Mouse (Mus musculus) urinary bladder, postnatal 10 days (tissue): ENCODE data around the gene Sumf1.

ENCODE experiments used
- DNase-seq: peaks from one replicate; pipeline ENCODE4 v3.0.0; 2022; ENCODE audit warnings: low spot score

Gene Sumf1

GRCm38 (mm10) chr6:108091296-108091695 lies 94.1 kb downstream of the Sumf1 start:
- no peak for DNase-seq

- DNase-seq = no peak
Measured at GRCm38 (mm10) chr6:108075857-108076256, 109.5 kb downstream of the Sumf1 start.

- DNase-seq = no peak
Measured at GRCm38 (mm10) chr6:108074624-108075023, 110.8 kb downstream of the Sumf1 start.

- no peak for DNase-seq
Measured at GRCm38 (mm10) chr6:108073931-108074330, 111.5 kb downstream of the Sumf1 start.

GRCm38 (mm10) chr6:108073071-108073470 lies 112.3 kb downstream of the Sumf1 start:
- no peak for DNase-seq

- DNase-seq = no peak
Measured at GRCm38 (mm10) chr6:108070947-108071346, 114.4 kb downstream of the Sumf1 start.

GRCm38 (mm10) chr6:108065583-108065982 lies 119.8 kb downstream of the Sumf1 start:
- peak; percentile 23 for DNase-seq

GRCm38 (mm10) chr6:108064918-108065526 lies 120.4 kb downstream of the Sumf1 start, which contains the start of gene Setmar:
Gene Setmar, plus strand, starts transcription at chr6:108065045.
- DNase-seq = peak; percentile 90

- DNase-seq = no peak
Measured at GRCm38 (mm10) chr6:108061121-108061520, 124.3 kb downstream of the Sumf1 start.

- no peak for DNase-seq
Measured at GRCm38 (mm10) chr6:108058066-108058465, 127.3 kb downstream of the Sumf1 start.

GRCm38 (mm10) chr6:108057353-108057752 lies 128.0 kb downstream of the Sumf1 start:
- DNase-seq = no peak
